Mouse (Mus musculus): Measurements from ENCODE around the gene Acsm5. TPM values are rescaled to one million over a fixed set of nuclear protein-coding genes. Genes with fewer than 3 reads are reported as not detected.
A peak's percentile ranks its signal among the peaks of the same experiment; 100 is the strongest.

The Acsm5 gene
- not detected in 3 replicates for total RNA-seq (2017)

GRCm38 (mm10) chr7:119519163-119519562 is at the start of gene Acsm5:
Gene Acsm5, plus strand, starts transcription at chr7:119519463.
- no peak for ATAC-seq (replicated peaks; ENCODE audit: insufficient number of reproducible peaks, low FRiP score, low TSS enrichment, poor library complexity, severe bottlenecking)

- ATAC-seq (replicated peaks; ENCODE audit: insufficient number of reproducible peaks, low FRiP score, low TSS enrichment, poor library complexity, severe bottlenecking): 0 out of 2 replicates have a peak, but pooled peaks have one; percentile 22
Measured at GRCm38 (mm10) chr7:119476500-119477389, 42.5 kb upstream of the Acsm5 start.

- no peak for ATAC-seq (replicated peaks; ENCODE audit: insufficient number of reproducible peaks, low FRiP score, low TSS enrichment, poor library complexity, severe bottlenecking)
Measured at GRCm38 (mm10) chr7:119479256-119479655, 40.0 kb upstream of the Acsm5 start, which contains the start of gene Umod. Gene Umod, minus strand, starts transcription at chr7:119479282.

GRCm38 (mm10) chr7:119484154-119484553 is 35.1 kb upstream of the Acsm5 start:
- no peak for ATAC-seq (replicated peaks; ENCODE audit: insufficient number of reproducible peaks, low FRiP score, low TSS enrichment, poor library complexity, severe bottlenecking)

- no peak for ATAC-seq (replicated peaks; ENCODE audit: insufficient number of reproducible peaks, low FRiP score, low TSS enrichment, poor library complexity, severe bottlenecking)
Measured at GRCm38 (mm10) chr7:119486683-119487082, 32.6 kb upstream of the Acsm5 start.

GRCm38 (mm10) chr7:119490041-119490780 is 29.1 kb upstream of the Acsm5 start:
- ATAC-seq (replicated peaks; ENCODE audit: insufficient number of reproducible peaks, low FRiP score, low TSS enrichment, poor library complexity, severe bottlenecking): no peak

- ATAC-seq (replicated peaks; ENCODE audit: insufficient number of reproducible peaks, low FRiP score, low TSS enrichment, poor library complexity, severe bottlenecking): no peak
Measured at GRCm38 (mm10) chr7:119511143-119511542, 8.1 kb upstream of the Acsm5 start.

- no peak for ATAC-seq (replicated peaks; ENCODE audit: insufficient number of reproducible peaks, low FRiP score, low TSS enrichment, poor library complexity, severe bottlenecking)
Measured at GRCm38 (mm10) chr7:119513056-119513455, 6.2 kb upstream of the Acsm5 start.

- ATAC-seq (replicated peaks; ENCODE audit: insufficient number of reproducible peaks, low FRiP score, low TSS enrichment, poor library complexity, severe bottlenecking): no peak
Measured at GRCm38 (mm10) chr7:119515492-119516271, 3.6 kb upstream of the Acsm5 start.

DNA sequence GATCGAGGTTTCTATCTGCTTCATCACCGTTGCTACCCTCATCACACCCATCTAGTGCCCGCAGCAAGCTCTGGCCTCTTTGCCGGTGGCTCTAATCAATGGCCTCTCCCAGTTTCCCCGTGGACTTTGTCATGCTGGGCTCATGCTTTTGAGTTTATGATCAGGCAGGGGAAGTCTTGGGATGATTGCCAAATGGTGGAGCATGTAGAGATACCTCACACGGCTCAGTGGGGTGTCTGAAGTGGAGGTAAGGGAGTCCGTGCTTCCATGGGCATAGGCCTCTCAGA is 3.0 kb upstream of the Acsm5 start:
- no peak for ATAC-seq (replicated peaks; ENCODE audit: insufficient number of reproducible peaks, low FRiP score, low TSS enrichment, poor library complexity, severe bottlenecking)

DNA sequence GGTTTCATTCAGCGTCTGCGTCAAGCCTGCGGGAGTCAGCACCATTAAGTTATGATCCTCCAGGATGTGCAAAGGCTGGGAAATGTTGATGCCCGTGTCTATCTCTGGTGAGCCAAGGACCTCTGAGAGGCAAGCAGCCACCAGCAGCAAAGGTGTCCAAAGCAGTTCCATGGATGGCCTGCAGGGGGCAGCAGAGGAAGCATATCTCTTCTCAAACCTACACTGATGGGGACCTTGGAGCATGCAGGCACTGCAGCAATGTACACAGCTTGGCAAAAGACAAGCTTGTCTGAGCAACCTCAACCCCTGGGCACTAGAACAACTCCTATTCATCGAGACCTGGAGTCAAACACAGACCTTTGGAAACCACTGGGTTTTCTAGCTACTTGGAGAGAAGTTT is 391 bp downstream of the Acsm5 start:
- no peak for ATAC-seq (replicated peaks; ENCODE audit: insufficient number of reproducible peaks, low FRiP score, low TSS enrichment, poor library complexity, severe bottlenecking)

GRCm38 (mm10) chr7:119521816-119522215 is 2.6 kb downstream of the Acsm5 start:
- ATAC-seq (replicated peaks; ENCODE audit: insufficient number of reproducible peaks, low FRiP score, low TSS enrichment, poor library complexity, severe bottlenecking): no peak

DNA sequence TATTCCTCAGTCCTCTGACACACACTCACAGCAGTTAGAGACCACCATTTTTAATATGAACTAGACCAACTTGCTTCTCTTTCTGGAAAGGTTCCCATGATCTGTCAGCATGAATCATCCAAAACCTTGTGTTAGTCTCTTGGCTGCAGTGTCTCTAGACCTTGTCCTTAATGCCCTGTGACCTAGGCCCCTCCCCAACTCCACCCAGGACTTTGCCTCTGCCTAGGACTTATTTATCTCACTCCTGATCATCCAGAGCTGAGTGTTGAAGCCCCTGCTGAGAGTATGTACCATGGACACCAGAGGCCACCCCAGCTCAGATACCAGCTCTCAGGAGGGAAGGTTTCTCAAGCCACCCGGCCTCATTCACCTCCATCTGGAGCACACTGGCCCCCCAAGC is 3.1 kb downstream of the Acsm5 start:
- no peak for ATAC-seq (replicated peaks; ENCODE audit: insufficient number of reproducible peaks, low FRiP score, low TSS enrichment, poor library complexity, severe bottlenecking)

- ATAC-seq (replicated peaks; ENCODE audit: insufficient number of reproducible peaks, low FRiP score, low TSS enrichment, poor library complexity, severe bottlenecking): no peak
Measured at GRCm38 (mm10) chr7:119523389-119523788, 4.1 kb downstream of the Acsm5 start, which contains the start of gene Pdilt. Gene Pdilt, minus strand, starts transcription at chr7:119523489.

DNA sequence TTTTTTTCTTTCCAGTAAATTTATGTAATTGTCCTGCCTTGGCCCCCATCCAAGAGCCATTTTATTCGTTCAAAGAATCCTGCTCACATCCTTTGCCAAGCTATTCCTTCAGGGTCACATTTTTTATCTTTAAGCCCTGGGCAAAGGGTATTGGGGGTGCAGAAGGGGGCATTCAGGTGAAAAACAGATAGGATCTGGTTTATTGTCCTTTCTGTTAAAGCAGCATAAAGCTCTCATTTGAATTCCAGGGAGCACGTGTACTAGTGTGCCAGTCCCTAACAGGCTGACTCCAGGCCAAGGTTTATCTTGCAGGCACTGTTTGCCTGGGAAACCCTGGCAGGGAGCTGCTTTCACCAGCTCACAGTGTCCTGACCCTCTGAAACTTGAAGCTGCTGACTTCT is 6.6 kb downstream of the Acsm5 start:
- ATAC-seq (replicated peaks; ENCODE audit: insufficient number of reproducible peaks, low FRiP score, low TSS enrichment, poor library complexity, severe bottlenecking): no peak

GRCm38 (mm10) chr7:119526486-119526885 is 7.2 kb downstream of the Acsm5 start:
- ATAC-seq (replicated peaks; ENCODE audit: insufficient number of reproducible peaks, low FRiP score, low TSS enrichment, poor library complexity, severe bottlenecking): no peak

GRCm38 (mm10) chr7:119527135-119527534 is 7.9 kb downstream of the Acsm5 start:
- no peak for ATAC-seq (replicated peaks; ENCODE audit: insufficient number of reproducible peaks, low FRiP score, low TSS enrichment, poor library complexity, severe bottlenecking)

DNA sequence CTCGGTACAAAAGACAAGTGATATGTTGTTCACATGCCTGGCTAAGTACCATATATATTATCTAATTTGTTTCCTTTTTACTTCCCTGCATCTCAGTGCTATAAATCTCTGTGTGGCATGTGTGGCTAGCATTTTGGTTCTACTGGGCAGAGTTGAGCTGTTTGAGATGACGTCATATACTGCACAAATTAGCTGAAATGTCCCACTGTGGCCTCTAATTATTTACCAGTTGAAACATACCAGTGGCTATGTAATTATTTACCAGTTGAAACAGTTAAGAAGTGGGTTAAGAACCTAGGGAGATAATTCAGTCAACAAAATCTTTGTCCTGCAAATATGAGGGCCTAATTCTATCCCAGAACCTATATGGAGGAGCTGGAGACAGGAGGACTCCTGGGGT is 8.3 kb downstream of the Acsm5 start:
- ATAC-seq (replicated peaks; ENCODE audit: insufficient number of reproducible peaks, low FRiP score, low TSS enrichment, poor library complexity, severe bottlenecking): no peak

GRCm38 (mm10) chr7:119528617-119529016 is 9.4 kb downstream of the Acsm5 start:
- ATAC-seq (replicated peaks; ENCODE audit: insufficient number of reproducible peaks, low FRiP score, low TSS enrichment, poor library complexity, severe bottlenecking): no peak

Data from monocyte, adult 5-6 weeks (primary cell).